Mouse (Mus musculus) ES-Bruce4 (cell line): ENCODE data around the gene Wdr27.

Source experiments
- CTCF ChIP-seq: IDR thresholded peaks from one replicate; pipeline ENCODE4 v1.8.1; 2011; ENCODE audit warnings: low read depth, low read length
- EP300 ChIP-seq: IDR thresholded peaks from 2 replicates; pipeline ENCODE4 v1.6.1; 2011; ENCODE audit warnings: low read depth, low read length; ENCODE audit not compliant: insufficient read depth
- POLR2A ChIP-seq: IDR thresholded peaks from one replicate; pipeline ENCODE4 v1.8.1; 2011; ENCODE audit warnings: low read length; ENCODE audit not compliant: insufficient read depth

GRCm38 (mm10) chr17:14799243-14799642 is 143.7 kb downstream of the Wdr27 start:
- no peak for TF ChIP-seq CTCF
- no peak for TF ChIP-seq EP300
- TF ChIP-seq POLR2A, result no peak
